Mouse (Mus musculus): ENCODE results near the gene Mcmbp.
A peak's percentile ranks its signal among the peaks of the same experiment; 100 is the strongest.
"Not testable (repeated sequence)": the region's sequence is repeated elsewhere in the genome, so short reads cannot be mapped to it uniquely, and the experiment has no call there.

The Mcmbp gene

GRCm38 (mm10) chr7:128699959-128700358 is 40.3 kb downstream of the Mcmbp start:
- DNase-seq = not testable (repeated sequence)

GRCm38 (mm10) chr7:128694848-128695247 is 45.4 kb downstream of the Mcmbp start:
- DNase-seq = no peak

- DNase-seq = no peak
These were observed 48.1 kb downstream of the Mcmbp start for GRCm38 (mm10) chr7:128692163-128692562.

GRCm38 (mm10) chr7:128690796-128691195 is 49.5 kb downstream of the Mcmbp start:
- peak; percentile 38 for DNase-seq

GRCm38 (mm10) chr7:128690070-128690469 is 50.2 kb downstream of the Mcmbp start:
- peak; percentile 96 for DNase-seq

- peak; percentile 50 for DNase-seq
These were observed 50.9 kb downstream of the Mcmbp start for GRCm38 (mm10) chr7:128689347-128689746.

GRCm38 (mm10) chr7:128687821-128688564 is 52.3 kb downstream of the Mcmbp start:
- DNase-seq = peak; percentile 90

- DNase-seq = no peak
These were observed 61.7 kb downstream of the Mcmbp start for GRCm38 (mm10) chr7:128678546-128678945.

GRCm38 (mm10) chr7:128672408-128673010 is 67.8 kb downstream of the Mcmbp start:
- DNase-seq = peak; percentile 71

GRCm38 (mm10) chr7:128671952-128672351 is 68.3 kb downstream of the Mcmbp start:
- peak; percentile 71 for DNase-seq

GRCm38 (mm10) chr7:128668831-128669230 is 71.5 kb downstream of the Mcmbp start:
- DNase-seq = no peak

- no peak for DNase-seq
These were observed 72.5 kb downstream of the Mcmbp start for GRCm38 (mm10) chr7:128667788-128668187.

GRCm38 (mm10) chr7:128664861-128665377 is 75.4 kb downstream of the Mcmbp start:
- no peak for DNase-seq

GRCm38 (mm10) chr7:128663906-128664305 is 76.4 kb downstream of the Mcmbp start:
- no peak for DNase-seq

GRCm38 (mm10) chr7:128656970-128657369 is 83.3 kb downstream of the Mcmbp start:
- no peak for DNase-seq

Measured in cerebellum, adult 8-10 months (tissue).